Mouse (Mus musculus) hindbrain, embryonic 15.5 days (tissue): ENCODE measurements at regions not wholly inside any gene's neighbourhood (a gene's known extent, or its start where the extent isn't known, plus 50 kb on each side); places are given as distances from the start of the nearest gene placed in this dataset.

ENCODE experiments used
- ATAC-seq: fragments of 200-750 bp; cut with Nextera tagmentation; 2 replicates; pipeline ENCODE4 v1.8.0; 2017; ENCODE audit warnings: low read depth, moderate number of reproducible peaks, moderate TSS enrichment; ENCODE audit not compliant: low FRiP score
- H3K27ac ChIP-seq: fragments of 300-500 bp; sonication (generic); replicated peaks from 2 replicates; pipeline ENCODE4 v1.5.1; 2015; ENCODE audit warnings: mild to moderate bottlenecking, inconsistent platforms
- H3K27me3 ChIP-seq: fragments of 300-500 bp; sonication (generic); 2 replicates; pipeline ENCODE4 v1.6.1; 2015; ENCODE audit warnings: control low read depth, inconsistent platforms
- H3K36me3 ChIP-seq: fragments of 300-500 bp; sonication (generic); 2 replicates; pipeline ENCODE4 v1.6.1; 2015; ENCODE audit warnings: control low read depth, inconsistent platforms
- H3K4me1 ChIP-seq: fragments of 300-500 bp; sonication (generic); replicated peaks from 2 replicates; pipeline ENCODE4 v1.6.1; 2015; ENCODE audit warnings: control low read depth, inconsistent platforms
- H3K4me2 ChIP-seq: fragments of 300-500 bp; sonication (generic); 2 replicates; pipeline ENCODE4 v1.6.1; 2015; ENCODE audit warnings: moderate library complexity, mild to moderate bottlenecking, inconsistent platforms
- H3K4me3 ChIP-seq: fragments of 300-500 bp; sonication (generic); 2 replicates; pipeline ENCODE4 v1.5.1; 2015; ENCODE audit warnings: mild to moderate bottlenecking, inconsistent platforms
- H3K9ac ChIP-seq: fragments of 300-500 bp; sonication (generic); 2 replicates; pipeline ENCODE4 v1.6.1; 2015; ENCODE audit warnings: inconsistent platforms
- H3K9me3 ChIP-seq: fragments of 300-500 bp; sonication (generic); 2 replicates; pipeline ENCODE4 v1.6.1; 2016; ENCODE audit warnings: control low read depth, inconsistent platforms
- WGBS: fragments of 180-500 bp; shearing (Covaris S2); methylation state at CpG from one replicate; pipeline ENCODE4 v1.1.7; 2015; 5-methylcytosine and 5-hydroxymethylcytosine counted together

GRCm38 (mm10) chrX:76201366-76201765 lies 62.7 kb upstream of the Cldn34b3 start:
- H3K4me1 ChIP-seq, result no peaks in the 10 kb centered on the region
- 27% methylated on average over 4 of the region's 4 CpGs for WGBS
- no peak for ATAC-seq
- no peak overlapping the region for H3K9ac ChIP-seq
- H3K36me3 ChIP-seq, result no peaks in the 10 kb centered on the region
- no peak overlapping the region for H3K27ac ChIP-seq
- H3K9me3 ChIP-seq, result no peaks in the 10 kb centered on the region
- H3K4me2 ChIP-seq, result no peak overlapping the region
- H3K27me3 ChIP-seq, result no peaks in the 10 kb centered on the region
- no peak overlapping the region for H3K4me3 ChIP-seq
